Mouse (Mus musculus) stomach, embryonic 15.5 days (tissue): Measurements from ENCODE around the gene Fam198a. TPM values are rescaled to one million over a fixed set of nuclear protein-coding genes. Genes with fewer than 3 reads are reported as not detected.
A peak's percentile ranks its signal among the peaks of the same experiment; 100 is the strongest.

Source experiments
- ATAC-seq: fragments of 200-750 bp; cut with Nextera tagmentation; 2 replicates; pipeline ENCODE4 v1.8.0; 2017; ENCODE audit warnings: low read depth, moderate number of reproducible peaks, moderate TSS enrichment; ENCODE audit not compliant: insufficient read depth, low FRiP score
- H3K27ac ChIP-seq: fragments of 300-500 bp; sonication (generic); 2 replicates; pipeline ENCODE4 v1.5.1; 2015; ENCODE audit warnings: mild to moderate bottlenecking, inconsistent platforms
- H3K27me3 ChIP-seq: fragments of 300-500 bp; sonication (generic); replicated peaks from 2 replicates; pipeline ENCODE4 v1.6.1; 2015; ENCODE audit warnings: inconsistent platforms
- H3K36me3 ChIP-seq: fragments of 300-500 bp; sonication (generic); 2 replicates; pipeline ENCODE4 v1.6.1; 2015; ENCODE audit warnings: inconsistent platforms
- H3K4me1 ChIP-seq: fragments of 300-500 bp; sonication (generic); 2 replicates; pipeline ENCODE4 v1.6.1; 2015; ENCODE audit warnings: inconsistent platforms
- H3K4me2 ChIP-seq: fragments of 300-500 bp; sonication (generic); 2 replicates; pipeline ENCODE4 v1.6.1; 2015; ENCODE audit warnings: mild to moderate bottlenecking, inconsistent platforms
- H3K4me3 ChIP-seq: fragments of 300-500 bp; sonication (generic); replicated peaks from 2 replicates; pipeline ENCODE4 v1.5.1; 2015; ENCODE audit warnings: inconsistent platforms
- H3K9ac ChIP-seq: fragments of 300-500 bp; sonication (generic); 2 replicates; pipeline ENCODE4 v1.6.1; 2015; ENCODE audit warnings: inconsistent platforms
- H3K9me3 ChIP-seq: fragments of 300-500 bp; sonication (generic); 2 replicates; pipeline ENCODE4 v1.6.1; 2016; ENCODE audit warnings: inconsistent platforms
- WGBS: fragments of 180-500 bp; shearing (Covaris S2); methylation state at CpG from one replicate; pipeline ENCODE4 v1.1.7; 2015; 5-methylcytosine and 5-hydroxymethylcytosine counted together
- polyA plus RNA-seq: library from polyadenylated mRNA; unstranded; fragments of >200 nt; fragmentation: Nextera tagmentation; extraction: Ambion mirVana; gene quantifications from 2 replicates; pipeline ENCODE4 v1.2.1, GENCODE M21; 2015

Gene Fam198a
- polyA plus RNA-seq, 1 experiment from 2014 or later = 6.4 TPM

- 87% methylated on average over 4 of the region's 4 CpGs for WGBS
- no peaks in the 10 kb centered on the region for H3K9me3 ChIP-seq
Measured at GRCm38 (mm10) chr9:121934856-121935255, 15.9 kb upstream of the Fam198a start.

GRCm38 (mm10) chr9:121936952-121937351 is 13.8 kb upstream of the Fam198a start:
- ATAC-seq = no peak
- Histone ChIP-seq H3K4me1 (no peaks in the 10 kb centered on the region), H3K4me3 (no peak overlapping the region), H3K9me3 (no peaks in the 10 kb centered on the region), H3K9ac (no peak overlapping the region), H3K4me2 (peak overlapping the region; percentile 45; the same call in 1 of the 2 replicates), H3K27me3 (no peaks in the 10 kb centered on the region), H3K36me3 (no peaks in the 10 kb centered on the region), H3K27ac (no peak overlapping the region)
- whole genome bisulfite sequencing = 71% methylated on average over 1 of the region's 1 CpGs

More at GRCm38 (mm10) chr9:121934856-121935255, 15.9 kb upstream of the Fam198a start:
- H3K4me2 ChIP-seq = no peak overlapping the region
- H3K9ac ChIP-seq = no peak overlapping the region
- no peak overlapping the region for H3K4me3 ChIP-seq
- H3K27ac ChIP-seq = no peak overlapping the region
- H3K27me3 ChIP-seq = no peaks in the 10 kb centered on the region
- no peaks in the 10 kb centered on the region for H3K36me3 ChIP-seq
- no peak for ATAC-seq
- H3K4me1 ChIP-seq = no peaks in the 10 kb centered on the region

- H3K4me2 ChIP-seq = peak overlapping the region; percentile 45
- H3K4me3 ChIP-seq = peak overlapping the region; percentile 46
- no peak overlapping the region for H3K9ac ChIP-seq
- no peak overlapping the region for H3K27ac ChIP-seq
- H3K9me3 ChIP-seq = no peaks in the 10 kb centered on the region
- no peaks in the 10 kb centered on the region for H3K4me1 ChIP-seq
- 53% methylated on average over 6 of the region's 6 CpGs for WGBS
- H3K27me3 ChIP-seq = no peaks in the 10 kb centered on the region
- peak; percentile 27; the same call in 1 of the 2 replicates for ATAC-seq
- no peaks in the 10 kb centered on the region for H3K36me3 ChIP-seq
Measured at GRCm38 (mm10) chr9:121937451-121937864, 13.3 kb upstream of the Fam198a start.

GRCm38 (mm10) chr9:121937944-121938355 is 12.8 kb upstream of the Fam198a start:
- Histone ChIP-seq H3K9me3 (no peaks in the 10 kb centered on the region), H3K4me3 (peak overlapping the region; percentile 46), H3K9ac (peak overlapping the region; percentile 41), H3K4me1 (no peaks in the 10 kb centered on the region), H3K36me3 (no peaks in the 10 kb centered on the region), H3K27ac (no peak overlapping the region), H3K27me3 (no peaks in the 10 kb centered on the region), H3K4me2 (peak overlapping the region; percentile 45)
- 53% methylated on average over 21 of the region's 21 CpGs for WGBS
- peak; percentile 58; the same call in 1 of the 2 replicates for ATAC-seq

GRCm38 (mm10) chr9:121943005-121943404 is 7.8 kb upstream of the Fam198a start:
- no peak overlapping the region for H3K9ac ChIP-seq
- H3K4me1 ChIP-seq = no peaks in the 10 kb centered on the region
- H3K4me3 ChIP-seq = no peak overlapping the region
- no peak overlapping the region for H3K27ac ChIP-seq
- H3K36me3 ChIP-seq = no peaks in the 10 kb centered on the region
- no peak for ATAC-seq
- H3K9me3 ChIP-seq = no peaks in the 10 kb centered on the region
- no peak overlapping the region for H3K4me2 ChIP-seq
- 83% methylated on average over 3 of the region's 3 CpGs for WGBS
- no peaks in the 10 kb centered on the region for H3K27me3 ChIP-seq

GRCm38 (mm10) chr9:121943628-121944027 is 7.2 kb upstream of the Fam198a start:
- H3K4me2 ChIP-seq = no peak overlapping the region
- H3K36me3 ChIP-seq = no peaks in the 10 kb centered on the region
- no peak overlapping the region for H3K4me3 ChIP-seq
- no peak overlapping the region for H3K9ac ChIP-seq
- no peaks in the 10 kb centered on the region for H3K4me1 ChIP-seq
- ATAC-seq = no peak
- no peaks in the 10 kb centered on the region for H3K27me3 ChIP-seq
- no peaks in the 10 kb centered on the region for H3K9me3 ChIP-seq
- no peak overlapping the region for H3K27ac ChIP-seq
- 82% methylated on average over 3 of the region's 3 CpGs for WGBS

GRCm38 (mm10) chr9:121947784-121948183 is 3.0 kb upstream of the Fam198a start:
- Histone ChIP-seq H3K27ac (no peak overlapping the region), H3K4me1 (peaks cover 17% of the 10 kb centered on the region), H3K9me3 (no peaks in the 10 kb centered on the region), H3K9ac (no peak overlapping the region), H3K4me3 (no peak overlapping the region), H3K27me3 (no peaks in the 10 kb centered on the region), H3K36me3 (no peaks in the 10 kb centered on the region), H3K4me2 (no peak overlapping the region)
- WGBS = 8% methylated on average over 4 of the region's 4 CpGs
- ATAC-seq = no peak

GRCm38 (mm10) chr9:121948431-121948830 is 2.4 kb upstream of the Fam198a start:
- Histone ChIP-seq H3K9me3 (no peaks in the 10 kb centered on the region), H3K4me1 (peaks cover 18% of the 10 kb centered on the region), H3K9ac (no peak overlapping the region), H3K36me3 (no peaks in the 10 kb centered on the region), H3K27ac (no peak overlapping the region), H3K4me3 (no peak overlapping the region), H3K27me3 (no peaks in the 10 kb centered on the region), H3K4me2 (no peak overlapping the region)
- WGBS = 62% methylated on average over 4 of the region's 4 CpGs
- ATAC-seq = no peak

GRCm38 (mm10) chr9:121951114-121951423 is 281 bp downstream of the Fam198a start:
- 35% methylated on average over 4 of the region's 4 CpGs for WGBS
- ATAC-seq = no peak; the same call in 1 of the 2 replicates
- 0 out of 2 replicates have a peak overlapping the region, but pooled peaks have one; percentile 22 for H3K9ac ChIP-seq

GRCm38 (mm10) chr9:121952596-121952995 is 1.8 kb downstream of the Fam198a start:
- peaks cover 18% of the 10 kb centered on the region for H3K4me1 ChIP-seq
- 83% methylated on average over 6 of the region's 6 CpGs for WGBS
- H3K4me3 ChIP-seq = no peak overlapping the region
- H3K36me3 ChIP-seq = no peaks in the 10 kb centered on the region
- no peak overlapping the region for H3K4me2 ChIP-seq
- no peak overlapping the region for H3K27ac ChIP-seq
- H3K9ac ChIP-seq = no peak overlapping the region
- H3K27me3 ChIP-seq = no peaks in the 10 kb centered on the region
- H3K9me3 ChIP-seq = no peaks in the 10 kb centered on the region
- ATAC-seq = no peak

More at GRCm38 (mm10) chr9:121951114-121951423, 281 bp downstream of the Fam198a start:
- Histone ChIP-seq H3K4me3 (peak overlapping the region; percentile 44), H3K27me3 (no peaks in the 10 kb centered on the region), H3K27ac (peak overlapping the region; percentile 91), H3K9me3 (no peaks in the 10 kb centered on the region), H3K4me1 (peaks cover 18% of the 10 kb centered on the region), H3K4me2 (peak overlapping the region; percentile 68), H3K36me3 (no peaks in the 10 kb centered on the region)

- no peak overlapping the region for H3K9ac ChIP-seq
- no peak overlapping the region for H3K4me2 ChIP-seq
- no peaks in the 10 kb centered on the region for H3K27me3 ChIP-seq
- WGBS = 51% methylated on average over 7 of the region's 7 CpGs
- H3K9me3 ChIP-seq = no peaks in the 10 kb centered on the region
- no peaks in the 10 kb centered on the region for H3K36me3 ChIP-seq
- H3K4me3 ChIP-seq = no peak overlapping the region
- H3K27ac ChIP-seq = no peak overlapping the region
- no peak for ATAC-seq
- no peaks in the 10 kb centered on the region for H3K4me1 ChIP-seq
Measured at GRCm38 (mm10) chr9:121959966-121960635, 9.3 kb downstream of the Fam198a start.

GRCm38 (mm10) chr9:121964941-121965340 is 14.2 kb downstream of the Fam198a start:
- no peak for ATAC-seq
- H3K9ac ChIP-seq = no peak overlapping the region
- H3K9me3 ChIP-seq = no peaks in the 10 kb centered on the region
- no peaks in the 10 kb centered on the region for H3K4me1 ChIP-seq
- no peak overlapping the region for H3K27ac ChIP-seq
- 86% methylated on average over 7 of the region's 7 CpGs for WGBS
- no peak overlapping the region for H3K4me2 ChIP-seq
- no peaks in the 10 kb centered on the region for H3K36me3 ChIP-seq
- no peaks in the 10 kb centered on the region for H3K27me3 ChIP-seq
- H3K4me3 ChIP-seq = no peak overlapping the region
